Mouse (Mus musculus) stomach, embryonic 14.5 days (tissue): Measurements from ENCODE around the gene Chchd2. TPM values are rescaled to one million over a fixed set of nuclear protein-coding genes. Genes with fewer than 3 reads are reported as not detected.
"Not testable (repeated sequence)": the region's sequence is repeated elsewhere in the genome, so short reads cannot be mapped to it uniquely, and the experiment has no call there.

Experiments used
- ATAC-seq: fragments of 200-750 bp; cut with Nextera tagmentation; 2 replicates; pipeline ENCODE4 v1.8.0; 2017; ENCODE audit warnings: low read depth, moderate TSS enrichment; ENCODE audit not compliant: insufficient number of reproducible peaks, insufficient read depth, low FRiP score
- H3K27ac ChIP-seq: fragments of 300-500 bp; sonication (generic); 2 replicates; pipeline ENCODE4 v1.5.1; 2014; ENCODE audit warnings: mild to moderate bottlenecking, low read length, moderate library complexity, mixed read lengths
- H3K27me3 ChIP-seq: fragments of 300-500 bp; sonication (generic); 2 replicates; pipeline ENCODE4 v1.6.1; 2014; ENCODE audit warnings: low read length, control low read depth, mixed read lengths; ENCODE audit not compliant: control insufficient read depth, insufficient read depth
- H3K36me3 ChIP-seq: fragments of 300-500 bp; sonication (generic); 2 replicates; pipeline ENCODE4 v1.6.1; 2014; ENCODE audit warnings: mild to moderate bottlenecking, control low read depth, low read length, moderate library complexity, mixed read lengths; ENCODE audit not compliant: control insufficient read depth, insufficient read depth
- H3K4me1 ChIP-seq: fragments of 300-500 bp; sonication (generic); 2 replicates; pipeline ENCODE4 v1.6.1; 2014; ENCODE audit warnings: low read length, control low read depth, mixed read lengths; ENCODE audit not compliant: control insufficient read depth, insufficient read depth
- H3K4me2 ChIP-seq: fragments of 300-500 bp; sonication (generic); replicated peaks from 2 replicates; pipeline ENCODE4 v1.6.1; 2014; ENCODE audit warnings: low read depth, low read length, control low read depth
- H3K4me3 ChIP-seq: fragments of 300-500 bp; sonication (generic); 2 replicates; pipeline ENCODE4 v1.5.1; 2014; ENCODE audit warnings: low read depth, low read length, control low read depth
- H3K9ac ChIP-seq: fragments of 300-500 bp; sonication (generic); replicated peaks from 2 replicates; pipeline ENCODE4 v1.6.1; 2014; ENCODE audit warnings: low read depth, mild to moderate bottlenecking, control low read depth, low read length, moderate library complexity, mixed read lengths
- H3K9me3 ChIP-seq: fragments of 300-500 bp; sonication (generic); 2 replicates; pipeline ENCODE4 v1.6.1; 2016; ENCODE audit warnings: low read depth, low read length, control low read depth; ENCODE audit not compliant: control insufficient read depth
- WGBS: fragments of 180-500 bp; shearing (Covaris S2); extraction: QIAGEN DNeasy Blood & Tissue Kit; methylation state at CpG from one replicate; pipeline ENCODE4 v1.1.7; 2014; 5-methylcytosine and 5-hydroxymethylcytosine counted together
- polyA plus RNA-seq: library from polyadenylated mRNA; unstranded; fragments of >200 nt; fragmentation: Nextera tagmentation; extraction: Ambion mirVana; gene quantifications from 2 replicates; pipeline ENCODE4 v1.2.1, GENCODE M21; 2014

Chchd2 gene
- polyA plus RNA-seq, 1 experiment from 2014 or later = 869 TPM

DNA sequence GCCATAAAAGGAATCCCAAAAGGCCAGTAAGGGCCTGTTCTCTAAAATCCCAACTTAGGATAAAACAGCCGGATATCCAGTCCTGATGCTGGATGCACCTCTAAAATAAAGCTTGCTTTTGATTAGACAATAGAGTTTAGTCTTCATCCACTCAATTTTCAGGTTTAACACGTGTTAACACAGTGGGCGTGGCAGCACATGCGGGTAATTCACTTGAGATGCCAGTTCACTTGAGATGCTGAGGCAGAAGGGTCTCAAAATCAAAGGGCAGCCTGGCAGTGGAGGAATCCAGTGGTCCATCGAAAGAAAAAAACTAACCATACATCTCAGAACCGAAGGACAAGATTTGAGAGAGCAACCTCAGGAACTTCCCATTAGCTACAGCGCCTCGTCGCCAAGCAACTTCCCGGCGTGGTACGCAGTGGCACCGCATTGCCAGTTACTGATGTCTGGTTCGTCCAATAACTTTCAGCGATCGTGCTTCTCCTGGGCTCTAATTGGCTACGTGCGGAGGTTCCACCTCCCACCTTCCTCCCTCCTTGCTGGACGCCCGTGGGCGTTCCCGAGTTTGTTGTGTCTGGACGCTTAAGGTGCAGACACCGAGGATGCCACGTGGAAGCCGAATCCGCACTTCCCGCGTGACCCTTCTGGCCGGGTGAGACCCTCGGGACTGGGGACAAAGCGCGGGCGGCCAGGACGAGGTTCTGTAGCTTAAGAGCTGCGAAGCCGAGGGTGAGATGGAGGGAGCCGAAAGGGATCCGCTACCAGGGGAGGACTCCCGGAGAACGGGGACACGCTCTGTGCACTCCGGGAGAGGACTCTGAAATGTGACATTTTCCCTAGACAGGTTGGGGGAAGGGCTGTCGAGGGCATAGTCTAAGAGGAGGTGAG is 8.2 kb upstream of the Chchd2 start, which contains the start of gene Zbed5:
Zbed5 (plus strand) TSS at position 526 of the 891 bp plus-strand sequence.
- H3K4me2 ChIP-seq = peak within 1 kb of the TSS; percentile 84
- H3K9ac ChIP-seq = peak within 1 kb of the TSS; percentile 50
- peak; percentile 99 for ATAC-seq
- H3K27me3 ChIP-seq = no peaks in the 10 kb centered on the region
- no peaks in the 10 kb centered on the region for H3K9me3 ChIP-seq
- 0 out of 2 replicates have a peak, but pooled peaks cover 6% of the 10 kb centered on the region for H3K4me1 ChIP-seq
- H3K36me3 ChIP-seq = no peaks in the 10 kb centered on the region
- WGBS = 2% methylated on average over 44 of the region's 44 CpGs
- no peak within 1 kb of the TSS for H3K27ac ChIP-seq
- H3K4me3 ChIP-seq = peak within 1 kb of the TSS; percentile 69

DNA sequence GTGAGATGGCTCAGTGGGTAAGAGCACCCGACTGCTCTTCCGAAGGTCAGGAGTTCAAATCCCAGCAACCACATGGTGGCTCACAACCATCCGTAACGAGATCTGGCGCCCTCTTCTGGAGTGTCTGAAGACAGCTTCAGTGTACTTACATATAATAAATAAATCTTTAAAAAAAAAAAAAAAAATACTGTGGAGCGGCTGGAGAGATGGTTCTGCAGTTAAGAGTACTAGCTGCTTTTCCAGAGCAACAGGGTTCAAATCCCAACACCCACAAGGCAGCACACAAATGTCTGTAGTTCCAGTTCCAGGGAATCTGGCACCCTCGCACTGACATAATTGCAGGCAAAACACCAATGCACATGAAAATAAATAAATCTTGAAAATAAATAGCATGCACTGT is 3.1 kb upstream of the Chchd2 start:
- H3K4me1 ChIP-seq, H3K4me3 ChIP-seq, H3K9me3 ChIP-seq, H3K27ac ChIP-seq, H3K36me3 ChIP-seq, ATAC-seq, H3K27me3 ChIP-seq, H3K9ac ChIP-seq, H3K4me2 ChIP-seq: not testable (repeated sequence)
- WGBS = 86% methylated on average over 4 of the region's 7 CpGs

DNA sequence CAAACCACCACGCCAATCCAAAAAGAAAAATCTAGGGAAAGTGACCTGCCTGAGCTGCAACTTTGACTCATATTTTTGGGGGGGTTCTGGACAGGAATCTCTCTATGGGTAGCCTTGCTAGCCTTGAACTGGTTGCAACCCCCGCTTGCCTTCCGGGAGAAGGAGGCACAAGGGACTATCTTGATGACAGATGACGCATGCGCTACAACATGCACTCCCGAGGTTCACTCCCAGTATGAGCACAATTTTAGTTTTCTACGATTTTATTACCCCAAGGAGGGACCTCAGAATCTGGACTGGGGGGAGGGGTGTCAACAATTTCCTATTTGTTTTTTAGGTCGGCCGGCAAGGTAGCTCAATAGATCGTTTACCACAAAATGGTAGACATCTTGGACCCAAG is 999 bp downstream of the Chchd2 start:
- Histone ChIP-seq H3K4me2 (peak overlapping the region; percentile 80), H3K27me3 (no peaks in the 10 kb centered on the region), H3K9me3 (no peaks in the 10 kb centered on the region), H3K4me1 (peaks cover 3% of the 10 kb centered on the region; the same call in 1 of the 2 replicates), H3K27ac (peak overlapping the region; percentile 88; the same call in 1 of the 2 replicates), H3K4me3 (peak overlapping the region; percentile 59), H3K36me3 (peaks cover 15% of the 10 kb centered on the region), H3K9ac (peak overlapping the region; percentile 66)
- no peak for ATAC-seq
- 28% methylated on average over 10 of the region's 10 CpGs for WGBS

DNA sequence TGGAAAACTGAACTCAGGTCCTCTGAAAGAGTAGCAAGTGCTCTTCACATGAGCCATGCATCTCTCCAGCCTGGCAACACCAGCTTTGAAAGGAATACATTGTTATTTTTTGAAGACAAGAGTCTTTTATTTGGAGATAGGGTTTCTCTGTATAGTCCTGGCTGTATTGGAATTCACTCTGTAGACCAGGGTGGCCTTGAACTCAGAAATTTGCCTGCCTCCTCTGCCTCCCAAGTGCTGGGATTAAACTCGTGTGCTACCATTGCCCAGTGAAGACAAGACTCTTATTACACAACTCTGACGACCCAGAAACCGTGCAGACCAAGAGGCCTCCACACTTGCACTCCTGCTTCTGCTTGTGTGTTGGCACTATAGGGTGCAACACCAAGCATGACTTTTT is 7.4 kb downstream of the Chchd2 start:
- Histone ChIP-seq H3K36me3 (peaks cover 24% of the 10 kb centered on the region), H3K9ac (no peak overlapping the region), H3K27me3 (no peaks in the 10 kb centered on the region), H3K27ac (no peak overlapping the region), H3K9me3 (no peaks in the 10 kb centered on the region), H3K4me1 (no peaks in the 10 kb centered on the region), H3K4me2 (no peak overlapping the region), H3K4me3 (no peak overlapping the region)
- 73% methylated on average over 3 of the region's 3 CpGs for WGBS
- no peak for ATAC-seq

DNA sequence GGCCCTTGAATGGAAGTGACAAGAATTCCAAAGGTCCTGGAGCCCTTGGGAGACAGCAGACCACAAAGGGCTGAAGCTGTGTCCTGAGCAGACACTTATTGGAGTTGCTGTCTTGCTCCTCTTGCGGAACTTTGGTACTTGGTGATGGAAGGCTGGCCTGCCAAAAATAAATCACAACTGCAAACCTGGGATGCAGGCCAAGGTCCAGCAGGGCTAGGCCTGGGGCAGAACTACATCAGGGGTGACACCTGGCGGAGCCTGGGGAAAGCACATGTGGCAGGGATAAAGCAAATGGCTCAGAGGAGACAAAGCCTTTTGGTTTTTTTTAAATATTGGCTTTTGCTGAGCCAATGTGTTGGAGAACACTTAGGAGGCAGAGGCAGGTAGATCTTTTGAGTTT is 8.3 kb downstream of the Chchd2 start:
- Histone ChIP-seq H3K4me3 (no peak overlapping the region), H3K9ac (no peak overlapping the region), H3K27me3 (no peaks in the 10 kb centered on the region), H3K27ac (no peak overlapping the region), H3K9me3 (no peaks in the 10 kb centered on the region), H3K4me2 (no peak overlapping the region), H3K36me3 (peaks cover 22% of the 10 kb centered on the region), H3K4me1 (no peaks in the 10 kb centered on the region)
- whole genome bisulfite sequencing = 39% methylated on average over 2 of the region's 2 CpGs
- ATAC-seq = no peak

DNA sequence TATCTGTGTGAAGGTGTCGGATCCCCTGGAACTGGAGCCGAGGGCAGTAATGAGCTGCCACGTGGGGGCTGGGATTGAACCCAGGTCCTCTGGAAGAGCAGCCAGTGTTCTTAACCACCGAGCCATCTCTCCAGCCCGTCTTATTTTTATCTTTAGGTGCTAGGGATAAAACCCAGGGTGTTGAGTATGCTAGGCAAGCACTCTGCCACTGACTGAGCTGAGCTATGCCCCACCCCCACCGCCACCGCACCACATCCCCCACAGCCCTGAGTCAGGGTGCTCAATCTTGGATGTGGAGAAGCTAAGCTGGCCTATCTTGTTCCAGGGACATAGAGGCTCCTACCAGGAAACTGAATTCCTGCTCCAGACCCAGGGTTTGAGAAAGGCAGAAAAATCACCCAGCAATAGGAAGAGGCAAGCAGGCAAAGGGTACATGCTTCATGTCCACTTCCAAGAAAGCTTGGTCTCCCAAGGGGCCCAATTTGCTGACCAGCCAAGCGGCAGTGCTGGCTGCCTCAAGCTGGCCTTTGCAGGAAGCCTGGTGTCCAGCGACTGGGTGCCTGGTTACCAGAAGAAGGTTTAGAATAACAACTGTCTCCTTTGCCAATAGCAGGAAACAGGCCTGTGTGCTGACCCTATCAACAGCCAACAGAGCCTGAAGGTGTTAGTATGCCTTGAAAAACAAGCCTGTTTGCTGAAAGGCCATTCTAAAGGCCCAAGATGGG is 9.4 kb downstream of the Chchd2 start:
- H3K4me1 ChIP-seq = no peaks in the 10 kb centered on the region
- 73% methylated on average over 9 of the region's 9 CpGs for WGBS
- H3K9me3 ChIP-seq = no peaks in the 10 kb centered on the region
- no peak overlapping the region for H3K27ac ChIP-seq
- peaks cover 15% of the 10 kb centered on the region for H3K36me3 ChIP-seq
- ATAC-seq = no peak
- no peaks in the 10 kb centered on the region for H3K27me3 ChIP-seq
- H3K9ac ChIP-seq = no peak overlapping the region
- H3K4me2 ChIP-seq = no peak overlapping the region
- no peak overlapping the region for H3K4me3 ChIP-seq

DNA sequence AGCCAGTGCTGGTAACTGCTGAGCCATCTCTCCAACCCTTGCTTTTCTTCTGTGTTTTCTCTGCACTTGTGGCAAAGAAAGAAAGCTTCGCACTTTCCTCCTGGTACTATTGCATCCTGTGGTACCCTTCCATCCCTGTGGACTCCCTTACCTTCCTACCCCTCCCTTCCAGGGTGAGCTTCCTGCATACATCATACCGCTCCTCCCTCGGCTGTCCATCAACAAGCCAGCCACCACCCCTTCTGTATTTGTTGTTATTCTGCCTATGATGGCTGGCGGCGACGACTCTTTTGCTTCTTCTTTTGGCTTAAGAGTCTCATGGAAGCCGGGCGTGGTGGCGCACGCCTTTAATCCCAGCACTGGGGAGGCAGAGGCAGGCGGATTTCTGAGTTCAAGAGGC is 12.2 kb downstream of the Chchd2 start:
- H3K27ac ChIP-seq = no peak overlapping the region
- no peak overlapping the region for H3K9ac ChIP-seq
- H3K27me3 ChIP-seq = no peaks in the 10 kb centered on the region
- no peaks in the 10 kb centered on the region for H3K4me1 ChIP-seq
- H3K4me2 ChIP-seq = no peak overlapping the region
- no peak overlapping the region for H3K4me3 ChIP-seq
- H3K36me3 ChIP-seq = no peaks in the 10 kb centered on the region; the same call in 1 of the 2 replicates
- 77% methylated on average over 11 of the region's 11 CpGs for WGBS
- ATAC-seq = no peak
- H3K9me3 ChIP-seq = no peaks in the 10 kb centered on the region

DNA sequence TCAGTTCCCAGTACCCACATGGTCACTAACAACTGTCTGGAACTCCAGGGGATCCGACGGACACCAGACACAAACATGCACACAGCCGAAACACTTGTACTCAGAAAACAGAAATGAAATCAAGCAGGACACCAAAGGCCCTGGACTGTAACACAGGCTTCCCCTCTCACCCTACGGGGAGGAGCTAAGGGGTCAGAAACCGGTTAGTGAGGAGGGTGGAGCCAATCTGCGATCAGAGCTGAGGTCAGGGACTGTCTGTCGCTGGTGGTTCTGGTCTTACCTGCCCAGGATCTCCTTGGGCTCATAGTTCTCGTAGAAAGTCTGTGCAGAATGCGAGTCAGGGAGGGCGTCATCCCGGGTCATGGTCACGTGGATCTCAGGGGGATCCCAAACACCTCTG is 13.3 kb downstream of the Chchd2 start:
- Histone ChIP-seq H3K36me3 (no peaks in the 10 kb centered on the region), H3K4me3 (no peak overlapping the region), H3K4me2 (no peak overlapping the region), H3K4me1 (no peaks in the 10 kb centered on the region), H3K27me3 (no peaks in the 10 kb centered on the region), H3K9ac (no peak overlapping the region), H3K9me3 (no peaks in the 10 kb centered on the region), H3K27ac (no peak overlapping the region)
- WGBS = 81% methylated on average over 12 of the region's 12 CpGs
- no peak for ATAC-seq
